Mouse (Mus musculus): Measurements from ENCODE around the gene Agfg2. TPM values are rescaled to one million over a fixed set of nuclear protein-coding genes. Genes with fewer than 3 reads are reported as not detected.

Agfg2 gene
- polyA plus RNA-seq, 1 experiment from 2014 or later, result 23.4 TPM

Other genes with a start within 250 kb of the Agfg2 start
- 0.08 and 0.12 TPM in 2 replicates for gene Zan, start 207.7 kb downstream of the Agfg2 start, polyA plus RNA-seq (2015; fragmentation: Nextera tagmentation; extraction: Ambion mirVana)
- 75.6 and 82.9 TPM in 2 replicates for gene Pop7, start 182.2 kb downstream of the Agfg2 start, polyA plus RNA-seq (2015; fragmentation: Nextera tagmentation; extraction: Ambion mirVana)
- 16.1 and 17.5 TPM in 2 replicates for gene Gigyf1, start 166.2 kb downstream of the Agfg2 start, polyA plus RNA-seq (2015; fragmentation: Nextera tagmentation; extraction: Ambion mirVana)
- gene Epo, start 151.5 kb downstream of the Agfg2 start, polyA plus RNA-seq (2015; fragmentation: Nextera tagmentation; extraction: Ambion mirVana), result 0.35 TPM in 1 of 2 replicates, not detected in the other
- 483 and 508 TPM in 2 replicates for gene Gnb2, start 151.2 kb downstream of the Agfg2 start, polyA plus RNA-seq (2015; fragmentation: Nextera tagmentation; extraction: Ambion mirVana)
- gene Actl6b, start 131.2 kb downstream of the Agfg2 start, polyA plus RNA-seq (2015; fragmentation: Nextera tagmentation; extraction: Ambion mirVana), result 144 and 174 TPM in 2 replicates
- gene Tfr2, start 114.9 kb downstream of the Agfg2 start, polyA plus RNA-seq (2015; fragmentation: Nextera tagmentation; extraction: Ambion mirVana), result 1.2 and 1.5 TPM in 2 replicates
- 31.1 and 31.9 TPM in 2 replicates for gene Mospd3, start 83.7 kb downstream of the Agfg2 start, polyA plus RNA-seq (2015; fragmentation: Nextera tagmentation; extraction: Ambion mirVana)
- 6.9 and 7.1 TPM in 2 replicates for gene Pcolce, start 70.9 kb downstream of the Agfg2 start, polyA plus RNA-seq (2015; fragmentation: Nextera tagmentation; extraction: Ambion mirVana)
- 0.14 and 0.22 TPM in 2 replicates for gene Fbxo24, start 55.7 kb downstream of the Agfg2 start, polyA plus RNA-seq (2015; fragmentation: Nextera tagmentation; extraction: Ambion mirVana)
- gene Lrch4, start 55.6 kb downstream of the Agfg2 start, polyA plus RNA-seq (2015; fragmentation: Nextera tagmentation; extraction: Ambion mirVana), result 24.5 and 25.0 TPM in 2 replicates
- 7.3 and 10.8 TPM in 2 replicates for gene Gm20605, start 55.6 kb downstream of the Agfg2 start, polyA plus RNA-seq (2015; fragmentation: Nextera tagmentation; extraction: Ambion mirVana)
- 7.7 and 8.3 TPM in 2 replicates for gene Sap25, start 43.4 kb downstream of the Agfg2 start, polyA plus RNA-seq (2015; fragmentation: Nextera tagmentation; extraction: Ambion mirVana)
- gene Irs3, start 39.0 kb downstream of the Agfg2 start, polyA plus RNA-seq (2015; fragmentation: Nextera tagmentation; extraction: Ambion mirVana), result 0.08 TPM in 1 of 2 replicates, not detected in the other
- gene Nyap1, start 56.9 kb upstream of the Agfg2 start, polyA plus RNA-seq (2015; fragmentation: Nextera tagmentation; extraction: Ambion mirVana), result 25.0 and 26.5 TPM in 2 replicates
- gene Tsc22d4, start 61.0 kb upstream of the Agfg2 start, polyA plus RNA-seq (2015; fragmentation: Nextera tagmentation; extraction: Ambion mirVana), result 64.3 and 71.0 TPM in 2 replicates
- gene Ppp1r35, start 94.1 kb upstream of the Agfg2 start, polyA plus RNA-seq (2015; fragmentation: Nextera tagmentation; extraction: Ambion mirVana), result 38.3 and 45.0 TPM in 2 replicates
- gene Mepce, start 102.9 kb upstream of the Agfg2 start, polyA plus RNA-seq (2015; fragmentation: Nextera tagmentation; extraction: Ambion mirVana), result 10.3 and 12.3 TPM in 2 replicates
- 12.7 and 15.4 TPM in 2 replicates for gene Zcwpw1, start 103.1 kb upstream of the Agfg2 start, polyA plus RNA-seq (2015; fragmentation: Nextera tagmentation; extraction: Ambion mirVana)
- 0.43 and 1.3 TPM in 2 replicates for gene Pilra, start 151.6 kb upstream of the Agfg2 start, polyA plus RNA-seq (2015; fragmentation: Nextera tagmentation; extraction: Ambion mirVana)
- not detected in 2 replicates for gene Pilrb1, start 173.4 kb upstream of the Agfg2 start, polyA plus RNA-seq (2015; fragmentation: Nextera tagmentation; extraction: Ambion mirVana)
- not detected in 2 replicates for gene Pilrb2, start 187.1 kb upstream of the Agfg2 start, polyA plus RNA-seq (2015; fragmentation: Nextera tagmentation; extraction: Ambion mirVana)
- gene Cyp3a13, start 236.9 kb upstream of the Agfg2 start, polyA plus RNA-seq (2015; fragmentation: Nextera tagmentation; extraction: Ambion mirVana), result not detected in 2 replicates

All from forebrain, embryonic 13.5 days (tissue).